Mouse (Mus musculus): ENCODE data around the gene Npepps. TPM values are rescaled to one million over a fixed set of nuclear protein-coding genes. Genes with fewer than 3 reads are reported as not detected.

Gene Npepps
- polyA plus RNA-seq, 1 experiment from 2014 or later: 86.5 TPM

GRCm38 (mm10) chr11:97226131-97226530 is 54.3 kb downstream of the Npepps start:
- H3K9me3 ChIP-seq (ENCODE audit: control insufficient read depth, low read length): no peaks in the 10 kb centered on the region
- no peak overlapping the region for H3K9ac ChIP-seq (ENCODE audit: low read length)
- H3K27ac ChIP-seq (ENCODE audit: low read length): no peak overlapping the region
- 95% methylated on average over 1 of the region's 1 CpGs for WGBS
- no peaks in the 10 kb centered on the region for H3K27me3 ChIP-seq (ENCODE audit: control insufficient read depth, insufficient read depth, low read depth, low read length)
- no peak overlapping the region for H3K4me3 ChIP-seq (ENCODE audit: low read length)
- H3K4me1 ChIP-seq (replicated peaks; ENCODE audit: control insufficient read depth, insufficient read depth, low read length): no peaks in the 10 kb centered on the region
- no peak for ATAC-seq (ENCODE audit: low read depth)
- peaks cover 27% of the 10 kb centered on the region for H3K36me3 ChIP-seq (ENCODE audit: control insufficient read depth, insufficient read depth, low read length)
- no peak overlapping the region for H3K4me2 ChIP-seq (ENCODE audit: low read depth, low read length)

GRCm38 (mm10) chr11:97223485-97223884 is 57.0 kb downstream of the Npepps start:
- 57% methylated on average over 3 of the region's 3 CpGs for WGBS
- Histone ChIP-seq H3K4me3 (ENCODE audit: low read length) (no peak overlapping the region), H3K4me1 (replicated peaks; ENCODE audit: control insufficient read depth, insufficient read depth, low read length) (no peaks in the 10 kb centered on the region), H3K27ac (ENCODE audit: low read length) (no peak overlapping the region), H3K4me2 (ENCODE audit: low read depth, low read length) (no peak overlapping the region), H3K36me3 (ENCODE audit: control insufficient read depth, insufficient read depth, low read length) (peaks cover 32% of the 10 kb centered on the region), H3K9me3 (ENCODE audit: control insufficient read depth, low read length) (no peaks in the 10 kb centered on the region), H3K27me3 (ENCODE audit: control insufficient read depth, insufficient read depth, low read depth, low read length) (no peaks in the 10 kb centered on the region), H3K9ac (ENCODE audit: low read length) (no peak overlapping the region)
- no peak for ATAC-seq (ENCODE audit: low read depth)

DNA sequence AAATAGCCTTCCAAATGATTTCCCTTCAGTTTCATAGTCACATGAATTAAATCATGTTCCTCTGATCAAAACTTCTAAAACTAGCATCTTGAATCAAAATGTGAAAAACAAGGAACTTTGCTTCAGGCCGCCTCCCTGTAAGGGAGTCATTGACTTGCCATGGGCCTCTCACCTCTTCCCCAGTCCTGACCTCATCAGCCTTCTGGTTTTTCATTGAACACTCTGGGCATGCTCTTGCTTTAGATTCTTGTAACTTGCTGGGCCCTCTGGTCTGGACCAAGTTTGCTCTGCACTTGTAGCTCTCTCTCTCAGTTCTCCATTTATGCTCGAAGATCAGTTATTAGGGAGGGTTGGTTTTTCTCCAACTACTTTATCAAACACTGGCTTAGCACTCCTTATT is 58.8 kb downstream of the Npepps start:
- Histone ChIP-seq H3K9ac (ENCODE audit: low read length) (no peak overlapping the region), H3K4me3 (ENCODE audit: low read length) (no peak overlapping the region), H3K9me3 (ENCODE audit: control insufficient read depth, low read length) (no peaks in the 10 kb centered on the region), H3K4me2 (ENCODE audit: low read depth, low read length) (no peak overlapping the region), H3K4me1 (replicated peaks; ENCODE audit: control insufficient read depth, insufficient read depth, low read length) (no peaks in the 10 kb centered on the region), H3K36me3 (ENCODE audit: control insufficient read depth, insufficient read depth, low read length) (peaks cover 40% of the 10 kb centered on the region), H3K27me3 (ENCODE audit: control insufficient read depth, insufficient read depth, low read depth, low read length) (no peaks in the 10 kb centered on the region), H3K27ac (ENCODE audit: low read length) (no peak overlapping the region)
- ATAC-seq (ENCODE audit: low read depth): no peak
- WGBS: 93% methylated on average over 2 of the region's 2 CpGs

GRCm38 (mm10) chr11:97220211-97220610 is 60.2 kb downstream of the Npepps start:
- H3K4me1 ChIP-seq (replicated peaks; ENCODE audit: control insufficient read depth, insufficient read depth, low read length): no peaks in the 10 kb centered on the region
- H3K9ac ChIP-seq (ENCODE audit: low read length): no peak overlapping the region
- H3K4me3 ChIP-seq (ENCODE audit: low read length): no peak overlapping the region
- no peaks in the 10 kb centered on the region for H3K27me3 ChIP-seq (ENCODE audit: control insufficient read depth, insufficient read depth, low read depth, low read length)
- peaks cover 46% of the 10 kb centered on the region for H3K36me3 ChIP-seq (ENCODE audit: control insufficient read depth, insufficient read depth, low read length)
- no peak overlapping the region for H3K27ac ChIP-seq (ENCODE audit: low read length)
- WGBS: 78% methylated on average over 3 of the region's 3 CpGs
- no peak overlapping the region for H3K4me2 ChIP-seq (ENCODE audit: low read depth, low read length)
- no peaks in the 10 kb centered on the region for H3K9me3 ChIP-seq (ENCODE audit: control insufficient read depth, low read length)
- ATAC-seq (ENCODE audit: low read depth): no peak

GRCm38 (mm10) chr11:97214411-97214810 is 66.0 kb downstream of the Npepps start:
- Histone ChIP-seq H3K4me3 (ENCODE audit: low read length) (no peak overlapping the region), H3K4me1 (replicated peaks; ENCODE audit: control insufficient read depth, insufficient read depth, low read length) (no peaks in the 10 kb centered on the region), H3K9me3 (ENCODE audit: control insufficient read depth, low read length) (no peaks in the 10 kb centered on the region), H3K9ac (ENCODE audit: low read length) (no peak overlapping the region), H3K27me3 (ENCODE audit: control insufficient read depth, insufficient read depth, low read depth, low read length) (no peaks in the 10 kb centered on the region), H3K27ac (ENCODE audit: low read length) (no peak overlapping the region), H3K4me2 (ENCODE audit: low read depth, low read length) (no peak overlapping the region), H3K36me3 (ENCODE audit: control insufficient read depth, insufficient read depth, low read length) (peaks cover 51% of the 10 kb centered on the region)
- no peak for ATAC-seq (ENCODE audit: low read depth)
- 91% methylated on average over 5 of the region's 5 CpGs for WGBS

DNA sequence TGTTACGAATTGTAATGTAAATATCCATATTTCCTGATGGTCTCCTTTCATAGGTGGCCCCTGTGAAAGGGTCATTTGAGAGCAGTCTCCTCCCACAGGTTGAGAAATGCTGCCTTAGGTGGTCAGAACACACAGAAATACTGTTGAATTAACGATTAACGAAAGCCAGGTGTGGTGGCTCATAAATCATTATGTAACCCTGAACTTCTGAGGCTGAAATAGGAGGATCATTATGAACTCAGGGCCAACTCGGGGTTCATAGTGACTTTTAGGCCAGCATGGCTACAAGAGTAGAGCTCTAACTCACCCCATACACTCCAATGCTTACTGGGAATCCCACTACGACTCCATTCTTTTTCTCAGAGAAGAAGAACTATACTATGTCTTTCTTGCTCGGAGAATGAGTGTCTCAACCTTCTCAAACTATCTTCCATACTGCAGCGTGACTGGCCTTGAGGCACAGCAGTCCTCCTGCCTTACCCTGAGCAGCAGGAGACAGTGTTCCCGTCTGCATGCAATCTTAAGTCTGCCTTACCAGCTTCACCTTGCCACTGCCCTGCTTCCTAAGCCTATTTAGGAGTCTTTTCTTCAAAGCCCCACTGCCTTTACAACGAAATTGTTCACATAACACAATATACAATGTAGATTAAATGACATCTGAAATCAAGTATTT is 69.6 kb downstream of the Npepps start:
- WGBS: 82% methylated on average over 9 of the region's 9 CpGs
- peaks cover 41% of the 10 kb centered on the region for H3K36me3 ChIP-seq (ENCODE audit: control insufficient read depth, insufficient read depth, low read length)

DNA sequence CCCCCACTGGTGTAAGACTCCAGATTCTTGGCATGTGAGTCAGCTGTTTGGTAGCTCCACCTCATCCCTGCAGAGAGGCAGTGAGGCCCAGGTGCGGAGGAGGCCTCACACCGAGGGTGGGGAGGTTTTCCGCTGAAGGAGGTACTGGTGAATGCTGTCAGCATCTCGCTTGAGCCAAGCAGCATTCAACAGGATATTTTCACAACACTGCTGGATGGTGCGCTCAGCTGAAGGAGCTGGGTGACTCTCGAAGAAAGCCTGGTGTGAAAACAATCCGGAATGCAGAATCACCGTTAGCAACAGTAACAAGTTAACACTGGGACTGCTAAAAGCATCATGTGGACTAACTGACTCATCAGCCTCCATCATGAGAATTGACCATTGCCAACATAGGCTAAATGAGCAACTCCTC is 73.4 kb downstream of the Npepps start:
- no peak overlapping the region for H3K27ac ChIP-seq (ENCODE audit: low read length)
- H3K9ac ChIP-seq (ENCODE audit: low read length): no peak overlapping the region
- H3K4me2 ChIP-seq (ENCODE audit: low read depth, low read length): no peak overlapping the region
- ATAC-seq (ENCODE audit: low read depth): no peak
- H3K4me1 ChIP-seq (replicated peaks; ENCODE audit: control insufficient read depth, insufficient read depth, low read length): no peaks in the 10 kb centered on the region
- H3K27me3 ChIP-seq (ENCODE audit: control insufficient read depth, insufficient read depth, low read depth, low read length): no peaks in the 10 kb centered on the region
- H3K4me3 ChIP-seq (ENCODE audit: low read length): no peak overlapping the region
- peaks cover 17% of the 10 kb centered on the region for H3K36me3 ChIP-seq (ENCODE audit: control insufficient read depth, insufficient read depth, low read length)
- WGBS: 68% methylated on average over 8 of the region's 8 CpGs
- no peaks in the 10 kb centered on the region for H3K9me3 ChIP-seq (ENCODE audit: control insufficient read depth, low read length)

More for the DNA sequence above, 69.6 kb downstream of the Npepps start:
- Histone ChIP-seq H3K9me3 (ENCODE audit: control insufficient read depth, low read length) (no peaks in the 10 kb centered on the region), H3K4me1 (replicated peaks; ENCODE audit: control insufficient read depth, insufficient read depth, low read length) (no peaks in the 10 kb centered on the region), H3K4me3 (ENCODE audit: low read length) (no peak overlapping the region), H3K9ac (ENCODE audit: low read length) (no peak overlapping the region), H3K27me3 (ENCODE audit: control insufficient read depth, insufficient read depth, low read depth, low read length) (no peaks in the 10 kb centered on the region), H3K27ac (ENCODE audit: low read length) (no peak overlapping the region), H3K4me2 (ENCODE audit: low read depth, low read length) (no peak overlapping the region)
- ATAC-seq (ENCODE audit: low read depth): no peak

DNA sequence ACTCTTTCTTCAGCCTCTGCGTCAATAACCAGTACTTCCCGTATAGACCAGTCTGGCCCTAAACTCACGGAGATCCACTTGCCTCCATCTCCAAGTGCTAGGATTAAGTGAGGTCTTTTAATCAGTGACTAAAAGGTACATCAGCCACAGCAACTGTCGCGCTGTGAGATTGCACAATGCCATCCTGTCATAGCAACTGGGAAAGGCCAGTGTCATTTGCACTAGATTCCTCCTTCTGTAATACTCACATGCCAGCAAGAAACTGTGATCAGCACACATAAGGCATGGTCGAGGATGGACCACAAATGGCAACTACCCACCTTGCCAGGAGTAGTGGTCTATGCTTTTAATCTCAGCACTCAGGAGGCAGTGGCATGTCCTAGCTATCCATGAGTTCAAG is 80.9 kb downstream of the Npepps start:
- WGBS: 73% methylated on average over 6 of the region's 6 CpGs
- H3K4me1 ChIP-seq (replicated peaks; ENCODE audit: control insufficient read depth, insufficient read depth, low read length): no peaks in the 10 kb centered on the region
- ATAC-seq (ENCODE audit: low read depth): no peak
- H3K4me2 ChIP-seq (ENCODE audit: low read depth, low read length): no peak overlapping the region
- H3K4me3 ChIP-seq (ENCODE audit: low read length): no peak overlapping the region
- no peaks in the 10 kb centered on the region for H3K36me3 ChIP-seq (ENCODE audit: control insufficient read depth, insufficient read depth, low read length)
- H3K27me3 ChIP-seq (ENCODE audit: control insufficient read depth, insufficient read depth, low read depth, low read length): no peaks in the 10 kb centered on the region
- H3K27ac ChIP-seq (ENCODE audit: low read length): no peak overlapping the region
- H3K9me3 ChIP-seq (ENCODE audit: control insufficient read depth, low read length): no peaks in the 10 kb centered on the region
- H3K9ac ChIP-seq (ENCODE audit: low read length): no peak overlapping the region

DNA sequence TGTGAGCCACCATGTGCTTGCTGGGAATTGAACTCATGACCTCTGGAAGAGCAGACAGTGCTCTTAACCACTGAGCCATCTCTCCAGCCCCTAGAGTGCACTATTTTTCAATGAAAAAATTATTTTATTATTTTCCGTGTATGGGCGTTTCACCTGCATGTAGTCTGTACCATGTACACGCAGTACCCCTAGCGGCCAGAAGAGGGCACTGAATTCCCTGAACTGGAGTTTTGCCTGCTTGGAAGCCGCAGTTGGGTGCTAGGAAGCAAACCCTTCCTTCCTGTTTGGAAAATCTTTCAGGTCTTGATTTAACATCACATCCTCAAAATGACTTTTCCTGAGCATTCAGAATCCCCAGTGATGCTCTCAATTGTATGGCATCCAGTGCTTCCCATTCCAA is 81.8 kb downstream of the Npepps start:
- Histone ChIP-seq H3K27me3 (ENCODE audit: control insufficient read depth, insufficient read depth, low read depth, low read length) (no peaks in the 10 kb centered on the region), H3K9me3 (ENCODE audit: control insufficient read depth, low read length) (no peaks in the 10 kb centered on the region), H3K27ac (ENCODE audit: low read length) (no peak overlapping the region), H3K4me3 (ENCODE audit: low read length) (no peak overlapping the region), H3K36me3 (ENCODE audit: control insufficient read depth, insufficient read depth, low read length) (no peaks in the 10 kb centered on the region), H3K9ac (ENCODE audit: low read length) (no peak overlapping the region), H3K4me1 (replicated peaks; ENCODE audit: control insufficient read depth, insufficient read depth, low read length) (no peaks in the 10 kb centered on the region), H3K4me2 (ENCODE audit: low read depth, low read length) (no peak overlapping the region)
- 19% methylated on average over 5 of the region's 5 CpGs for WGBS
- ATAC-seq (ENCODE audit: low read depth): no peak

DNA sequence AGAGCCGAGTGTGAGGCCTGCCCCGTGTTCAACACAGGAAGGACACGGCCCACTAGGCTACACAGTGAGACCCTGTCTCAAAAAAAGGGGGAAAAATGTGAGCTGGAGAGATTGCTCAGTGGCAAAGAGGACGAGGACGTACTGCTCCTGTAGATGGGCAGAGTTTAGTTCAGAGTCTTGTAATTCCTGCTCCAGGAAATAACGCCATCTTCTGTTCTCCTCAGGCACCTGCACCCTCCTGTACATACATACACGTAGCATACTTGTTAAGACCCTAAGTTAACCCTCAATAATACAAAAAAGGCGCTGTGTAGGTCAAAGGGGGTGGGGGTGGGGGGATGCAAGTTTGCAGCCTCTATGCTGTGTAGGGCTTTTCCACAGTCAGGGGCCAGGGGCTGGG is 83.4 kb downstream of the Npepps start:
- Histone ChIP-seq H3K27me3 (ENCODE audit: control insufficient read depth, insufficient read depth, low read depth, low read length) (no peaks in the 10 kb centered on the region), H3K27ac (ENCODE audit: low read length) (no peak overlapping the region), H3K4me1 (replicated peaks; ENCODE audit: control insufficient read depth, insufficient read depth, low read length) (no peaks in the 10 kb centered on the region), H3K9me3 (ENCODE audit: control insufficient read depth, low read length) (no peaks in the 10 kb centered on the region), H3K9ac (ENCODE audit: low read length) (no peak overlapping the region), H3K36me3 (ENCODE audit: control insufficient read depth, insufficient read depth, low read length) (no peaks in the 10 kb centered on the region), H3K4me2 (ENCODE audit: low read depth, low read length) (no peak overlapping the region), H3K4me3 (ENCODE audit: low read length) (no peak overlapping the region)
- 67% methylated on average over 8 of the region's 8 CpGs for WGBS
- ATAC-seq (ENCODE audit: low read depth): no peak
